Mouse (Mus musculus): ENCODE measurements around the gene Gnas.
"Not testable (repeated sequence)": the region's sequence is repeated elsewhere in the genome, so short reads cannot be mapped to it uniquely, and the experiment has no call there.

Gene Gnas

GRCm38 (mm10) chr2:174328926-174329662, 45.0 kb downstream of the Gnas start:
- no peak for DNase-seq (ENCODE audit: low read depth)

- peak; percentile 56 for DNase-seq (ENCODE audit: low read depth)
These were observed 45.8 kb downstream of the Gnas start for GRCm38 (mm10) chr2:174329663-174330615.

GRCm38 (mm10) chr2:174330616-174331191, 46.6 kb downstream of the Gnas start:
- no peak for DNase-seq (ENCODE audit: low read depth)

- no peak for DNase-seq (ENCODE audit: low read depth)
These were observed 47.3 kb downstream of the Gnas start for GRCm38 (mm10) chr2:174331282-174332030.

GRCm38 (mm10) chr2:174333239-174333890, 49.2 kb downstream of the Gnas start:
- DNase-seq (ENCODE audit: low read depth): no peak

- DNase-seq (ENCODE audit: low read depth): no peak
These were observed 50.3 kb downstream of the Gnas start for GRCm38 (mm10) chr2:174334415-174334814.

- DNase-seq (ENCODE audit: low read depth): no peak
These were observed 53.2 kb downstream of the Gnas start for GRCm38 (mm10) chr2:174337275-174337674.

- no peak for DNase-seq (ENCODE audit: low read depth)
These were observed 55.6 kb downstream of the Gnas start for GRCm38 (mm10) chr2:174339701-174340100.

- no peak for DNase-seq (ENCODE audit: low read depth)
These were observed 56.2 kb downstream of the Gnas start for GRCm38 (mm10) chr2:174340229-174340892.

- DNase-seq (ENCODE audit: low read depth): no peak
These were observed 56.9 kb downstream of the Gnas start for GRCm38 (mm10) chr2:174340893-174341580.

GRCm38 (mm10) chr2:174342793-174343400, 58.8 kb downstream of the Gnas start:
- no peak for DNase-seq (ENCODE audit: low read depth)

GRCm38 (mm10) chr2:174343566-174343965, 59.4 kb downstream of the Gnas start:
- no peak for DNase-seq (ENCODE audit: low read depth)

- DNase-seq (ENCODE audit: low read depth): peak; percentile 91
These were observed 60.0 kb downstream of the Gnas start for GRCm38 (mm10) chr2:174344003-174344655.

GRCm38 (mm10) chr2:174344996-174345395, 60.9 kb downstream of the Gnas start:
- DNase-seq (ENCODE audit: low read depth): no peak

- DNase-seq (ENCODE audit: low read depth): no peak
These were observed 62.5 kb downstream of the Gnas start, which contains the start of gene Gm20721 for GRCm38 (mm10) chr2:174346612-174346998. TSS of gene Gm20721 (minus strand) at chr2:174346712.

- DNase-seq (ENCODE audit: low read depth): not testable (repeated sequence)
These were observed 63.0 kb downstream of the Gnas start for GRCm38 (mm10) chr2:174346999-174347668.

GRCm38 (mm10) chr2:174358516-174358915, 74.4 kb downstream of the Gnas start:
- DNase-seq (ENCODE audit: low read depth): no peak

- DNase-seq (ENCODE audit: low read depth): no peak
These were observed 75.5 kb downstream of the Gnas start for GRCm38 (mm10) chr2:174359656-174360055.

GRCm38 (mm10) chr2:174366571-174366970, 82.5 kb downstream of the Gnas start:
- no peak for DNase-seq (ENCODE audit: low read depth)

Measured in fibroblast of lung, adult 2 months (primary cell).